Mouse (Mus musculus): Measurements from ENCODE around the gene Cyp2d26.

DNA sequence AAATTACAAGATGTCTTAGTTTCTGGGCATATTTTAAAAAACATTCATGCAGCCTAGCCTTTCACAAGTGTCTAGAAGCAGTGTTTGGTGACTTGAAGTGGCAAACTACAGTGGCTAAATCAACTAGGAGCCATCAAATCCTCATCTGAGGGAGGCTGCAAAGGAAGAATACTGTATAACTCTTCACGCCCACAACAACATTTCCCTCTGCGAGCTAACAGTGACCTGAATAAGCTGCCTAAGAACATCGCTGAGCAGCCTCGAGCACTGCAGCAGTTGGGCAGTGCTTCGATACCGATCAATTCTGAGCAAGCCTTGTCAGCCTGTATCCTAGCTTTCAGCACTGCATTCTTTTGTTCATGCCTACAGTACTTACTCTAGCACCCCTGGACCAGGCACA, 35.8 kb upstream of the Cyp2d26 start:
- TF ChIP-seq POLR2A (IDR thresholded peaks at IDR 0.05; ENCODE audit: borderline replicate concordance, low read depth, low read length) (no peak), CTCF (IDR thresholded peaks at IDR 0.05; ENCODE audit: low read depth, low read length) (no peak)

All from bone marrow macrophage, adult 2 months (primary cell).